Mouse (Mus musculus): ENCODE measurements at regions not wholly inside any gene's neighbourhood (a gene's known extent, or its start where the extent isn't known, plus 50 kb on each side); places are given as distances from the start of the nearest gene placed in this dataset.
"Not testable (repeated sequence)": the region's sequence is repeated elsewhere in the genome, so short reads cannot be mapped to it uniquely, and the experiment has no call there.

DNA sequence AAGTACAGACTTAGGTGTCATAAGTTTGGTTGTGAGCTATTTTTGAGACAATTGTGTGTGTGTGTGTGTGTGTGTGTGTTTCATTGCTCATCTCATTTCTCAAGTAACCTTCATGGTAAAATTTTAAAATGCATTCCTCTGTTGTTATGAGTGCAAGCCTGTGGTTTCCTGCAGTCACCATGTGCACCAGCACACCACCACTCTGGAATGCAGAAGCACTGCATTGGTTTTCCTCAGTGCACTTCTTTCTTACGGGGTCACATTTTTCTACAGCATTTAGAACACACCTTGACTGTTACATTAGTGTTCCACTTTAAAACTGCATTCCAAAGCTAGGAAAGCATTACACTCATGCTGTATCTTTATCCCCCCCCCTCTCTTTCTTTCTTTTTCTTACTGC is 446.2 kb upstream of the Olfr1507 start:
- not testable (repeated sequence) for TF ChIP-seq CTCF (IDR thresholded peaks at IDR 0.05; ENCODE audit: borderline replicate concordance, control insufficient read depth, extremely low read depth, insufficient read depth, low read length, poor library complexity); POLR2A (IDR thresholded peaks at IDR 0.05; ENCODE audit: control insufficient read depth, extremely low read depth, insufficient read depth, low read length, poor library complexity)
